Mouse (Mus musculus) neural tube, embryonic 13.5 days (tissue): ENCODE measurements at regions not wholly inside any gene's neighbourhood (a gene's known extent, or its start where the extent isn't known, plus 50 kb on each side); places are given as distances from the start of the nearest gene placed in this dataset.

Experiments used
- ATAC-seq: fragments of 200-750 bp; cut with Nextera tagmentation; 2 replicates; pipeline ENCODE4 v1.8.0; 2017; ENCODE audit warnings: low read depth, mild to moderate bottlenecking, moderate TSS enrichment, moderate library complexity
- H3K27ac ChIP-seq: fragments of 300-500 bp; sonication (generic); replicated peaks from 2 replicates; pipeline ENCODE4 v1.5.1; 2015; ENCODE audit warnings: moderate library complexity, mild to moderate bottlenecking, inconsistent platforms
- H3K27me3 ChIP-seq: fragments of 300-500 bp; sonication (generic); 2 replicates; pipeline ENCODE4 v1.6.1; 2015; ENCODE audit warnings: mild to moderate bottlenecking, inconsistent platforms
- H3K36me3 ChIP-seq: fragments of 300-500 bp; sonication (generic); 2 replicates; pipeline ENCODE4 v1.6.1; 2015; ENCODE audit warnings: mild to moderate bottlenecking, inconsistent platforms
- H3K4me1 ChIP-seq: fragments of 300-500 bp; sonication (generic); replicated peaks from 2 replicates; pipeline ENCODE4 v1.6.1; 2015; ENCODE audit warnings: inconsistent platforms
- H3K4me2 ChIP-seq: fragments of 300-500 bp; sonication (generic); 2 replicates; pipeline ENCODE4 v1.6.1; 2015; ENCODE audit warnings: inconsistent platforms, mild to moderate bottlenecking, moderate library complexity
- H3K4me3 ChIP-seq: fragments of 300-500 bp; sonication (generic); 2 replicates; pipeline ENCODE4 v1.5.1; 2015; ENCODE audit warnings: mild to moderate bottlenecking, inconsistent platforms
- H3K9ac ChIP-seq: fragments of 300-500 bp; sonication (generic); 2 replicates; pipeline ENCODE4 v1.6.1; 2015; ENCODE audit warnings: moderate library complexity, mild to moderate bottlenecking, inconsistent platforms
- H3K9me3 ChIP-seq: fragments of 300-500 bp; sonication (generic); 2 replicates; pipeline ENCODE4 v1.6.1; 2016; ENCODE audit warnings: inconsistent platforms
- WGBS: fragments of 180-500 bp; shearing (Covaris S2); methylation state at CpG from one replicate; pipeline ENCODE4 v1.1.7; 2015; 5-methylcytosine and 5-hydroxymethylcytosine counted together

DNA sequence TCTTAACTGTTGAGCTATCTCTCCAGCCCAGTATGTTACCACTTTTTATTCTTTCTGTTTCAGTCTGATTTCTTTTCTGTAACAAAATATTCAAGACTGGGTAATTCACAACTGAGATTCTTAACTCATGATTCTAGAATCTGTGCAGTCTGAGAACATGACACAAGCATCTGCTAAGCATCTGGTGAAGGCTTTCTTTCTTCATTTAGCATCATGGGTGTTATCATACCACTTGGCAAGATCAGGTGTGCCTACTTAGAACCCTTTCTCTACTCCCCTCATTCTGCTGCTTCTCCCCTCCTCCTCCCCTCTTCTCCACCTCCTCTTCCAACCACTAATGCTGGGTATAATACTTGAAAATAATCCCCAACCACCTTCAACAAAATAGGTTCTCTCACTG lies 62.1 kb upstream of the Pfn2 start:
- Histone ChIP-seq H3K4me3 (no peak overlapping the region), H3K4me1 (0 out of 2 replicates have a peak, but pooled peaks cover 8% of the 10 kb centered on the region), H3K9me3 (no peaks in the 10 kb centered on the region), H3K9ac (no peak overlapping the region), H3K27ac (no peak overlapping the region), H3K36me3 (no peaks in the 10 kb centered on the region), H3K4me2 (no peak overlapping the region), H3K27me3 (no peaks in the 10 kb centered on the region)
- no peak for ATAC-seq

DNA sequence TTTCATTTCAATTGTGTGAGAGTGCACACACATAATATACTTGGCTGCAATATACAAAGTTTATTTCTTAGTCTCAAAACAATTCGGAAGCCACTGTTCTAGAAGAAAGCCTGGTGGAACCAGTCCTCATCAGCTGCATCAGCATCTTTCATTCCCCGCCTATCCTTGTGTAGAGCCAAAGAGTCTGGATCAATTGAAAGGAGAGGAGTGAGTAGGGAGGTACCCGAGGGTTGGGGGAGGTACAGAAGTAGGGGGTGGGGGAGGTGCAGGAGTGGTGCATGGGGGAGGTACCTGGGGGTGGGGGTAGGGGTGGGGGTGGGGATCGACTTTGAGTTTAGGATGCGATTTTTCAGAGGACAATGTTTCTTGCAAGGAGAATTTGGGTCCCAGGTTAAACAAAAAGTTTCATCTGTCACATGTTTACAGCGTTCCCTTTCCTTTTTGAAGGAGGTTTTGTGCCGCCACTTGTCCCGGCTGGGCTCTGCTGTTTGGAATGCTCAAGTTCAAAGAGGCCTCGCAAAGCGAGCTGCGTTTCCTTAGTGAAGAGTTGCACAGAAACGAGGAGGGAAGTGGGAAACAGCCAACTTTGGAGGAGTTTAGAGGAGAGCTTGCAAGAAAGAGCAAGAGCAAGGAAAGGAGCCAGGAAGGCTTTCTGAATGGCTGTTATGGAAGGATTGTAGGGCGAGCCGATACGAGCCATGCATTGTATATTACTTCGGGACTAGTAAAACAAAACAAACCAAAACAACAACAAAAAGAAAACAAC lies 64.1 kb upstream of the Pfn2 start:
- peak overlapping the region; percentile 16; the same call in 1 of the 2 replicates for H3K4me2 ChIP-seq
- H3K9me3 ChIP-seq, result no peaks in the 10 kb centered on the region
- no peak overlapping the region for H3K9ac ChIP-seq
- no peaks in the 10 kb centered on the region for H3K36me3 ChIP-seq
- 0 out of 2 replicates have a peak, but pooled peaks cover 8% of the 10 kb centered on the region for H3K4me1 ChIP-seq
- no peaks in the 10 kb centered on the region for H3K27me3 ChIP-seq
- H3K27ac ChIP-seq, result no peak overlapping the region
- peak; percentile 43; the same call in 1 of the 2 replicates for ATAC-seq
- WGBS, result 26% methylated on average over 16 of the region's 16 CpGs
- no peak overlapping the region for H3K4me3 ChIP-seq

- H3K36me3 ChIP-seq, result no peaks in the 10 kb centered on the region
- no peak overlapping the region for H3K27ac ChIP-seq
- H3K4me3 ChIP-seq, result no peak overlapping the region
- 0 out of 2 replicates have a peak, but pooled peaks cover 8% of the 10 kb centered on the region for H3K4me1 ChIP-seq
- WGBS, result 53% methylated on average over 7 of the region's 7 CpGs
- no peak overlapping the region for H3K9ac ChIP-seq
- peak overlapping the region; percentile 16; the same call in 1 of the 2 replicates for H3K4me2 ChIP-seq
- H3K9me3 ChIP-seq, result no peaks in the 10 kb centered on the region
- H3K27me3 ChIP-seq, result no peaks in the 10 kb centered on the region
- ATAC-seq, result no peak
These were observed 64.9 kb upstream of the Pfn2 start for GRCm38 (mm10) chr3:57912650-57913343.

DNA sequence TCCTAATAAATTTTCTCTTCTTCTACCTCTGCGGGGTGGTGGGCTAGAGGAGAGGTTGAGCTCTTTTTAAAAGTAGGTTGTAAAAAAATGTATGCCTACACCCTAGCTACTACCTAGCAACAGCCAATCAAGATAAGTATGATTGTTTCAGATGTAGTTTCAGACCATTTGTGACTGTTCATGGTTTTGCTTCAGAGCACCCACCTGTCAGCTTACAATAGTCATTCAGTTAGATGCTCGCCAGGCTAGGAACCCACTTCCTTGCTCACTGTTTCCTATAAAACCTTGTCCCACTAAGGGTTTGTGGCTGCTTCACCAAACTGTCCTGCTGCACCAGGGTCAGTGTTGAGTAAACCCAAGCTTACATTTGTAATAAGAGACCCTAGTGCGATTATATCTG lies 66.8 kb upstream of the Pfn2 start:
- Histone ChIP-seq H3K4me3 (no peak overlapping the region), H3K9me3 (no peaks in the 10 kb centered on the region), H3K27me3 (no peaks in the 10 kb centered on the region), H3K4me1 (peaks cover 18% of the 10 kb centered on the region), H3K4me2 (no peak overlapping the region), H3K36me3 (no peaks in the 10 kb centered on the region), H3K9ac (no peak overlapping the region), H3K27ac (no peak overlapping the region)
- 88% methylated on average over 3 of the region's 3 CpGs for WGBS
- no peak for ATAC-seq

DNA sequence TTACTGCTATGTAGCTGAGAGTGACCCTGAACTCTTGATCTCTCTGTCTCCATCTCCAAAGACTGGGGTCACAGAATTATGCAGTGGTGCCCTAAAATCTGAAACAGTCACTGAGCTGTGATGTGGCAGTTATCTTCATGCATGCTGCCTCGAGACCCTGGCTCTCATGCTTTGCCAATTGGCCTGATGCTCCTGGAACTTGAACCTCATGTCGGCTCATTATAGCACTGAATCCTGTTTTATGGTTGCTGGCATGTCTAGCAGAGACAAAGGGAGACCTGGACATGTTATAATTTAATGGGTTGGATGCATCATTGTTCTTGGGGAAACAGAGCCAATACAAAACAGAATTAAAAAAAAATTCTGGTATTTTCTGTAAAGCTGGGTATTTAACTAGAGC lies 71.0 kb upstream of the Pfn2 start:
- Histone ChIP-seq H3K4me2 (no peak overlapping the region), H3K27me3 (no peaks in the 10 kb centered on the region), H3K36me3 (no peaks in the 10 kb centered on the region), H3K4me1 (peaks cover 15% of the 10 kb centered on the region), H3K4me3 (no peak overlapping the region), H3K9me3 (no peaks in the 10 kb centered on the region), H3K27ac (peak overlapping the region; percentile 38; the same call in 1 of the 2 replicates), H3K9ac (no peak overlapping the region)
- 49% methylated on average over 2 of the region's 2 CpGs for WGBS
- peak; percentile 5; the same call in 1 of the 2 replicates for ATAC-seq

DNA sequence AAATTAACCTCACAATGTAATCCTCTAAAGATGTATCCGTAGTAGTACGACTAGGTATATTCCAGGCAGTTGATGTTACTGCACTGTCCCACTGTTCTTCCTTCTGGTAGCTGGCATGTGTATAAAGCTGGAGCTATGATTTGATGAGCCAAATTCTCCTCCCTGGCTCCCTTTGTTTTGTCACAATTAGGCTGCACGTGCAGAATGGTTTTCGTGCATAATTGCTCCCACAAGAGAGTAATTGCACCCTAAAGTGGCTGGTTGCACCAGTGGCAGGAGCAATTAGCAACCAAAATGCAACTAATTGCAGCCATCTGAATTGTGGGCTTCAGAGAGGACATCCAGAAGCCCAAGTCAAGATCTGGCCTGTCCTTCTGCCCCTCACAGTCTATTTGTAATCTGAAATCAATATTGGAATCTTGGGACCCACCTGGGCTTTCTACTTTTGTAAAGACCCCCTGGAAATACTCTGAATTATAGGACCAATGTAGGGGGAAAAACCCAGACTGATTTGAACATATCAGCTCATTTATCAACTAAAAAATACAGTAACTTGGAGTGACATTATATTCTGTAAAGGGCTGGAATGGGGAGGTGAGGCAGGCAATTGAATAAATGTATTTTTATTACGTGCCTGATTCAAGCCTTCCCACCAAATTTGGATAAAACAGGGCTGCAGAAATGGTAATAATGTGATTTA lies 71.7 kb upstream of the Pfn2 start:
- Histone ChIP-seq H3K9me3 (no peaks in the 10 kb centered on the region), H3K4me3 (no peak overlapping the region), H3K27ac (peak overlapping the region; percentile 38), H3K36me3 (no peaks in the 10 kb centered on the region), H3K4me1 (peaks cover 15% of the 10 kb centered on the region), H3K4me2 (no peak overlapping the region), H3K27me3 (no peaks in the 10 kb centered on the region), H3K9ac (no peak overlapping the region)
- peak; percentile 77 for ATAC-seq
- WGBS, result 29% methylated on average over 5 of the region's 5 CpGs

DNA sequence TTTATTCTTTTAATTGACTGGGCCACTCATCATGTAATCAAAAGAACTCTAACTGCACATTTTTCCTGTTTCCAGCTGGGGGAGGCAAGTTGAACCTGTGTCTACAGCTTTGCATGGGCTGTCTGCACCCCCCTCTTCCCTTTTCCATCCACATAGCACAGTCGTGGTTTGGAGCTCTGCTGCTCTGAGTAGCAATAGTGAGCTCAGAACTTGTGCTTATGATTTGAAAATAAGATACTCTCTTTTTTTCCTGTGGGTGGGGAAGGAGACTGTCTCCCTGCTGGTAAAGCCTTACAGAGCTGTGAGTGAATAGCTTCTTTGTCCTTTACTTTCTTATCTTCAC lies 72.2 kb upstream of the Pfn2 start:
- Histone ChIP-seq H3K4me3 (no peak overlapping the region), H3K4me1 (peaks cover 15% of the 10 kb centered on the region), H3K4me2 (no peak overlapping the region), H3K27me3 (no peaks in the 10 kb centered on the region), H3K27ac (no peak overlapping the region), H3K36me3 (no peaks in the 10 kb centered on the region), H3K9ac (no peak overlapping the region), H3K9me3 (no peaks in the 10 kb centered on the region)
- peak; percentile 47; the same call in 1 of the 2 replicates for ATAC-seq
- WGBS, result 54% methylated on average over 1 of the region's 1 CpGs

- ATAC-seq, result no peak
- H3K9ac ChIP-seq, result no peak overlapping the region
- H3K36me3 ChIP-seq, result no peaks in the 10 kb centered on the region
- 90% methylated on average over 2 of the region's 2 CpGs for WGBS
- peaks cover 15% of the 10 kb centered on the region for H3K4me1 ChIP-seq
- H3K4me2 ChIP-seq, result no peak overlapping the region
- no peak overlapping the region for H3K4me3 ChIP-seq
- no peak overlapping the region for H3K27ac ChIP-seq
- no peaks in the 10 kb centered on the region for H3K27me3 ChIP-seq
- no peaks in the 10 kb centered on the region for H3K9me3 ChIP-seq
These were observed 73.4 kb upstream of the Pfn2 start for GRCm38 (mm10) chr3:57921071-57921882.

DNA sequence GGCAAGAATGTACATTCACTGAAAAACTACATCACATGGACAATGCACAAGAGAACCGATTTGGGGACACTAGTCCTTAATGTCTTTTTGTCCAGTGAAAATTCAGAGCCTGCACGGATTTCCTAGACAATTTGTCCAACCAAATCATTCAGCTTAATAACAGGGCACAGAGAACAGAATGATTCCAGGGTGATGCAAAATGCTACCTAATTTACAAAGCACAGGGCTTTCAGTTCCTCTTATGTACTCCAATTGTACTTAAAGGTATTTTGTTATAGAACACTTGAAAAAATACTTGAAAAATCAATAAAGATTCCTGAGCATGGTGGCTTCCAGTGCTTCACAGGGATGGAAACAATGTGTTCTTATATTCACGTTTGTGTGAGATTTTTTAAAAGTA lies 75.2 kb upstream of the Pfn2 start:
- H3K9ac ChIP-seq, result no peak overlapping the region
- H3K4me3 ChIP-seq, result no peak overlapping the region
- H3K27ac ChIP-seq, result no peak overlapping the region
- no peaks in the 10 kb centered on the region for H3K36me3 ChIP-seq
- no peaks in the 10 kb centered on the region for H3K27me3 ChIP-seq
- no peak overlapping the region for H3K4me2 ChIP-seq
- H3K9me3 ChIP-seq, result no peaks in the 10 kb centered on the region
- ATAC-seq, result no peak
- 74% methylated on average over 3 of the region's 3 CpGs for WGBS
- peaks cover 15% of the 10 kb centered on the region for H3K4me1 ChIP-seq

DNA sequence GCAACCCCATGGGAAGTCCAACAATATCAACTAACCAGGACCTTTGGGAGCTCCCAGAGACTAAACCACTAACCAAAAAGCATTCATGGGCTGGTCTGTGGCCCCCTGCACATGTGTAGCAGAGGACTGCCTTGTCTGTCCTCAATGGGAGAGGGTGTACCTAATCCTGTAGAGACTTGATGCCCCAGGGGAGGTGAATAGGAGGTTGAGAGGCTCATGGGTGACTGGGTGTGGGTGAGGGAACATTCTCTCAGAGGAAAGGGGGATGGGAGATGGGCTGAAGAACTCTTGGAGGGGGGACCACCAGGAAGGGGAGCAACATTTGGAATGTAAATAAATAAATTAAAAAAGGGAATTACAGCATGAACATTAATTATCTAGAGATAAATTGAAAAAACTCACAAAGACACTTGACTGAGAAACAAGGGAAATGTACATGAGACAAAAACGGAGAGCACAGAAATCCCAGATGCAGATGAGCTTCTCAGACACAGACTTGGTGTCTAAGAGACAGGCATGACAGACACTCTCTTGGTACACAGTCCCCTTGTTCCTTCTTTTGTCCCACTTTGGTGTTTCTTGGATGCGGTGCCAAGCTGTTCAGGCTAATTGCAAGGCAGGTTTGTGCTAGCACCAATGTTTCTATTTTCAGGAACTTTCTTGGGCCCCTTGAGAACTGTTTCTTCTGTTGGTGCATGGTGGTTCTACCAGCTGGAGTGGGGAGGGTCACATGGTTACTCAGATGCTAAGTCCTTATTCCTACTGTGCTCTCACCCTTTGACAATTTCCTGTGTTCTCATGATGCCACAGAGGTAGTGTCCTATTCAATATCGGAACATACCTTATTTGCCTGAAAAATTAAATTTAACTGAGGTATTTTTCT lies 85.0 kb upstream of the Pfn2 start:
- Histone ChIP-seq H3K4me3 (no peak overlapping the region), H3K9me3 (no peaks in the 10 kb centered on the region), H3K27ac (no peak overlapping the region), H3K27me3 (no peaks in the 10 kb centered on the region), H3K4me1 (no peaks in the 10 kb centered on the region), H3K36me3 (no peaks in the 10 kb centered on the region), H3K4me2 (no peak overlapping the region), H3K9ac (no peak overlapping the region)
- ATAC-seq, result no peak
- WGBS, result 90% methylated on average over 3 of the region's 3 CpGs

GRCm38 (mm10) chr3:57935042-57935610 lies 87.2 kb upstream of the Pfn2 start:
- no peak for ATAC-seq
- no peak overlapping the region for H3K4me3 ChIP-seq
- no peak overlapping the region for H3K9ac ChIP-seq
- H3K36me3 ChIP-seq, result no peaks in the 10 kb centered on the region
- no peak overlapping the region for H3K4me2 ChIP-seq
- no peaks in the 10 kb centered on the region for H3K4me1 ChIP-seq
- no peaks in the 10 kb centered on the region for H3K27me3 ChIP-seq
- 81% methylated on average over 5 of the region's 5 CpGs for WGBS
- no peaks in the 10 kb centered on the region for H3K9me3 ChIP-seq
- no peak overlapping the region for H3K27ac ChIP-seq
